Mouse (Mus musculus): Measurements from ENCODE around the gene Edn1.

The Edn1 gene

GRCm38 (mm10) chr13:42301161-42301721, at the start of gene Edn1:
TSS of gene Edn1 (plus strand) at chr13:42301476.
- peak; percentile 66 for DNase-seq

DNA sequence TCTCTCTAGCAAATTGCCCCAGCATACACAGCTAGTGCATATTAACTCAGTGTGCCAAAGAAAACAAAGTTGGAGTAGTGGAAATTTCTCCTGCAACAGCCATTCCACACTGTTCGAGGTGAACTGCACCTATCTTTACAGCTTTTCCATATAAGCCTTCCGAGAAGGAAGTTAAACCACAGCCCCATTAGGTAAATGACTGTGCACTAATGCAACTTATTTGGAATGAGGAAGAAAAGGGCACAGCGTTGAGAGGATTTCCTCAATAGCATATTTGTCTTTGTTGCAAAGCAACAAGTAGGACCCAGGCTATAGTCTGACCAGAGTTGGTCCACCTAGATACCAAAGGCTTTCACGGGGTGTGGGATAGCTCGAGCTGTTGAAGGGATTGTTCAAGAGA, 47.5 kb upstream of the Edn1 start:
- no peak for DNase-seq

GRCm38 (mm10) chr13:42255105-42255504, 46.2 kb upstream of the Edn1 start:
- no peak for DNase-seq

DNA sequence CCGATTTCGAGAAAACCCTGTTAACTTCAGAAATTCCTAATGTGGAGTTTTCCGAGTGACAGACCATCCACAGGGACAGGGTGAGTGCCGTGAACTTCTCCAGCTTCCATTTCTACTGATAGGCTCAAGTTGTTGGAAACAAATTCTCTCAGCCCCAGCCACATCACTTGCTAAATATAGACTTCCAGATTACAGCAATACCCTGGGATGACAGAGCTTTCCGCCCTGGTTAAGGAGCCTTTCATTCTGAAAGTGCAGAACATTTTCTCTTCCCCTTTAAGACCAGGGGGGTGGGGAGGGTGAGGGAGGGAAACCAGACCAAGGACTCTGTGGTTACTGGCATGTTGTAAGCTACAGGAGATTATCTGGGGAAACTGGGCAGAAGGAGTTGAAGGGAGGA, 42.9 kb upstream of the Edn1 start:
- DNase-seq, result no peak

DNA sequence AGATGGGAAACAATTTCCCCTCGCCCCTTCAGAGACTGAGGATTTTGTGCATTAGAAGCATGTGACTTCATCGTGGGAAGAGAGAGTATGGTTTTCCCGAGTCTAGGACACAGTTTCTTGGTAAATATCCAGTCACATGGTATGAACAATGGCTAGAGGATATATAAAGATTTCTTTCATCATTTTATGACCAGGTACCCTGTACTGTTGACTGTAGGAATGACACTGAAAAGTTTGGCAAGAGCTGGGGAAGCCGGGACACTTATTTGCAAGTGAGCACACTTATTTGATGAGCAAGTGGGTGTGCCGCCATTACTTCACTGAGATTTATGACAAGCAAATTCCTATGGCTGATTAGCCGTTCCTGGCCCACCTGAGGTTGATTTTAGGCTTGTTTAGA, 40.6 kb upstream of the Edn1 start:
- DNase-seq, result no peak

DNA sequence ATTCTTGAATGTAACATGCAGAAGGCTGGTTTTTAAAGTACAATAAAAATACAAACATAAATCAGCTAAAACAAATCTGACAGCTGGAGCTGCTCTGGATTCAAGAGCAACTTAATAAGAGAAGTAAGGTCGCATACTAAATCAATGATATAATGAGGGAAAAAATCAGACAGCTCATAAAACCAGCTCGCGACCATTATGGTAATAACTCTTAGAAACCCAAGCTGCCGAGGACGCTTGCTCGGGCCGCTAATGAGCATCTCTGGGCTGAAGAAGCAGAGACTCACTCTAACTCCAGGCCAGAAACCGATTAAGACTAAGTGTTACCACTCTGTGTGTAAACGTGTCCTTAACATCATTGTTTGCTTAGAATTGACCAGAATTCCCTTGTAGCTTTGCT, 31.2 kb upstream of the Edn1 start:
- no peak for DNase-seq

GRCm38 (mm10) chr13:42276774-42277454, 24.4 kb upstream of the Edn1 start:
- no peak for DNase-seq

GRCm38 (mm10) chr13:42277751-42278150, 23.5 kb upstream of the Edn1 start:
- no peak for DNase-seq

GRCm38 (mm10) chr13:42285896-42286295, 15.4 kb upstream of the Edn1 start:
- DNase-seq, result no peak

GRCm38 (mm10) chr13:42286768-42287167, 14.5 kb upstream of the Edn1 start:
- no peak for DNase-seq

- DNase-seq, result no peak
Measured at GRCm38 (mm10) chr13:42292593-42292992, 8.7 kb upstream of the Edn1 start.

GRCm38 (mm10) chr13:42298302-42298701, 3.0 kb upstream of the Edn1 start:
- no peak for DNase-seq

DNA sequence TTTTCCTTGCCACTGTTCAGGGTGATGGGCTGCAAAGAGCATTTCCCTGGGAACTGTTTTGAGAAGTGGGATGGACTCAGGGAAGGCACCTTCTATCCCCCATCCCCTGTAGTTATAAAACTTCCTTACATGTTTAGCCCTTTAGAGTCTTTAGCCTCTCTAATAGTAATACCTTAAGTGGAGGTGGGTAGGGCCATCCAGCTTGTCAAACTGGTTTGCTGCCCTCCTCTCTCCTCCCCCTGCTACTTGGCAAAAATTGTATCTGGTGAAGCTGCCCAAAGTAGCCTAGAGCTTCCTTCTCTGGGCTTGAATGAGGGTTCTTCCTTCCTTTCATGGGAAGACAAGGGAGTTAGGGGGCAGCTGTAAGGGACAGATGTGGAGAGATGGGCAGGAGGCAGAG, 2.5 kb upstream of the Edn1 start:
- no peak for DNase-seq

DNA sequence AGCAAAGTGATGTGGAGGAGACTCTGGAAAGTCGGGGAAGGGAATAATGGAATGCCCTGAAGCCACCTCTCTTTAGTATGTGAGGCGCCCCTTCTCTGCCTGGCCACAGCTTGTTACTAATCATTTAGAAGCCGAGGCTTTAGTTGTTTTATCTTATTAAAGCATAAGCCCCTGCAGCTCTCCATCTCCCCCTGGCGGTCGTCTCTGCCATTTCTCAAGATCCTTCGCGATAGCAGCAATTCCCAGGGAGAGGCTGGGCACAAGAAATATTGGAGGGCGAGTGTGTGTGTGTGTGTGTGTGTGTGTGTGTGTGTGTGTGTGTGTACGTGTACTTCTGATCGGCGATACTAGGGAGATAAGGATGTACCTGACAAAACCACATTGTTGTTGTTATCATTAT, 709 bp upstream of the Edn1 start:
- DNase-seq, result peak; percentile 81 to 85

GRCm38 (mm10) chr13:42301961-42302861, 935 bp downstream of the Edn1 start:
- DNase-seq, result peak; percentile 31 to 35

DNA sequence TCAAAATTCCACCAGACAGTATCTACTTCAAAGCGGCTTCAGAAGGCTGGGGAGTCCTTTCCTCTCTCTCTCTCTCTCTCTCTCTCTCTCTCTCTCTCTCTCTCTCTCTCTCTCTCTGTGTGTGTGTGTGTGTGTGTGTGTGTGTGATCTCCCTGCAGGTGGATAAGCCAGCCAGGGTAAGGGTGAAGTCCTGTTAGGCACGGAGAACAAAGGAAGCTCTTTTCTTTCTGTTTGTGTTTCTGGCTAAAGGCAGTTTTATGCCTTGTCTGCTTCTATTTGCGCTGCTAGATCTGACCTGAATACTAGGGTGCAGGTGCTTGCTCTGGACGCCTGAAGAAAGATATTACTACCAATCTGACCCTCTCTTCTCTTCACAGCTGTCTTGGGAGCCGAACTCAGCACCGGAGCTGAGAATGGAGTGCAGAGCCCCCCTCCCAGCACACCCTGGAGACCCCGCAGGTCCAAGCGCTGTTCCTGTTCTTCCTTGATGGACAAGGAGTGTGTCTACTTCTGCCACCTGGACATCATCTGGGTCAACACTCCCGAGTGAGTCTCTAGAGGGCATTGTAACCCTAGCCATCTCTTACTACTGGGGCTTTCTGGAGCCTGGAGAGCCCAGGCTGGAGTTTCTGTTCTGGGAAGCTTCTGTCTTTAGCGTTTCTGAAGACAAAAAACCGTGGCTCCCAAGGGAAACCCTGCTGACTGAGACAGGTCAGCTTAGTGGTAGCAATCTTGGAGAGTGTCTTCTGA, 2.1 kb downstream of the Edn1 start:
- no peak for DNase-seq

GRCm38 (mm10) chr13:42304139-42304538, 2.9 kb downstream of the Edn1 start:
- no peak for DNase-seq

GRCm38 (mm10) chr13:42306870-42307800, 5.9 kb downstream of the Edn1 start:
- DNase-seq, result no peak

DNA sequence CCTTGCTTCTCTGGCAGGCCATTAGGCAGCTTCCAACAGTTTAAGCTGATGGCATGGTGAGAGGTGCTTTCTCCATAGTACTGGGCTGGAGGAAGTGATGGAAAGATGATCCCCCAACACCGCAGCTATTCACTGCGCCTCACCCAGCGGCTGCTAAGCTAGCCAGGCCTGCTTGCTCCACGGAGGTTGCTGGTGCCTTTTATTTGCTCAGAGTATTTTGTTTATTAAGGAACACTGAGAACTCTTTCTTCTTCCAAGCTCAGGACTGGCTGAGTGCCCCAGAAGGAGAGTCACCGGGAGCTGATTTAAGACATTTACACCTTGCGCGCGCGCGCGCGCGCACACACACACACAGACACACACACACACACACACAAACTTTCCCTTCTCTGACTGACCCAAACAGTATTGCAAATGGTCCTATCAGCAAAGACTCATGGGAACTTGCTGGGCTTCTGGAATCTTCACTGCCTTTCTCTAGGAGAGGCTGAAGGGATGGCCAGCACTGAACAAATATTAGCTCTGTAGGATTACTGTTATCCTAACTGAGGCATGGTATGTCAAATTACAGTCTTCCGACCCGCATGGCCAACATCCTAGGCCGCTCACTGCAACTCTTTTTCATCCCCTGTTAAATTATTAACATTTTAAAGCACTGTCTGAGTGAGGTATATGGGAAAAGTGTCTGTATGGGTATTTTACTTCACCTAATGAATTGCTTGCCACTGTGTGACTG, 7.3 kb downstream of the Edn1 start:
- no peak for DNase-seq

DNA sequence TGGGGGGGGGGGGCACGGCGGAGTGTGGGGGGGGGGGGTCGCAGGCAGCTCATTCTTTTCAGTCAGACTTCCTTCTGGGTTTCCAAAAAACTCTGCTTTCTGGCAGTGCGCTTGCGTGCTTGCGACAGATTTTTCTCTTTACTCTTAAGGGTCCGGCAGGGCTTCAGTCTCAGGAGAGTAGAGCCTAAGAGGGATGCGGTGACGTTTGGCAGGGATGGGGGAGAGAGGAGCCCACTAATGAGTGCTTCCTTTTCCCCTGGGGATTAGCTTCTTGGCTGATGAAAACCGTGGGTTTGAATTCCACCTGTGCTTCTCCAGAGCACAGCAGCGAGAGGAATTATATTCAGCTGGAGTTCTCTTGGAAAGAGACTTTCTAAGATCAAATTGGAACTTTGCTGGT, 8.5 kb downstream of the Edn1 start:
- DNase-seq, result no peak

DNA sequence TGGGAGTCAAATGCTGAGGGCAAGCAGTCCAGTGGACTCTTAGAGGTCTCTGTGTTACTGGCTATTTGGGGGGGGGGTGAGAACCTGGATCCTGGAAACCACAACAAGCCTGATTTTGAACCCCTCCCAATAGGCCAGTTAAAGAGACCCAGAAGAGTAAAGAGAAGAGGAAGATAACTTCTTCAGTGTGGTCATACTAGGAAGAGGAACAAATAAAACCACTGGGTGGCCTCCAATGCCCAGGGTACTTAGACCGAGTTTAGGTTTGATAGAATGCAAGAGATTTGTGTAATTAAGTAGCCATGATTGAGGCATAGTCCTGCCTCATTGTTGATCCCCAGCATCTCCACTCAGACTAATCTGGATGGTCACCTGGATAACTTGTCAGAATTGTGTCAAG, 14.4 kb downstream of the Edn1 start:
- DNase-seq, result no peak

Data from B cell, adult 2 months (primary cell).